Mouse (Mus musculus): ENCODE data around the gene Eif4e1b.
A peak's percentile ranks its signal among the peaks of the same experiment; 100 is the strongest.
"Not testable (repeated sequence)": the region's sequence is repeated elsewhere in the genome, so short reads cannot be mapped to it uniquely, and the experiment has no call there.

Eif4e1b gene

GRCm38 (mm10) chr13:54759496-54759895 is 24.3 kb upstream of the Eif4e1b start:
- DNase-seq (ENCODE audit: low spot score in 2 of 2), result no peak

GRCm38 (mm10) chr13:54760164-54760795 is 23.5 kb upstream of the Eif4e1b start:
- DNase-seq (ENCODE audit: low spot score in 2 of 2), result no peak

DNA sequence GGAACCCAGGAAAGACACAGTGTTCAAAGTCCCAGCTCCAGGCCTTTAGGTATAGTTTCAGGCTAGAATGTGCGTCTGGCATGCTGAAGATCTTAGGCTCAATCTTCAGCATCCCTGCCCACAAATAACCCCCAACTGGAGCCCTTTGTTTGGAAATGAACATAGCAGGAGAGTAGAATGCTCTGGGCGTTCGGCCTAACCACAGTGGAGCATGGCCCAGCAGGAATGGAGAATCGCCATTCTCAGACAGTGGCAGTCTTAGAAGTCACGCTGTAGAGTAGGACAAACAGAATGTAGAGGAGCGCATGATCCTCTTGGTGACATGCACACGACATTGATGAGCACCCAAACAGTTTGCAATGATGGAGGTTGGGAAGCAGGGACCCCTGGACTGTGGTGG is 22.9 kb upstream of the Eif4e1b start:
- no peak for DNase-seq (ENCODE audit: low spot score in 2 of 2)

- no peak for DNase-seq (ENCODE audit: low spot score in 2 of 2)
Measured at GRCm38 (mm10) chr13:54765281-54766191, 18.3 kb upstream of the Eif4e1b start.

- DNase-seq (ENCODE audit: low spot score in 2 of 2), result no peak
Measured at GRCm38 (mm10) chr13:54766192-54766768, 17.5 kb upstream of the Eif4e1b start, which contains the start of gene Sncb. Gene Sncb, minus strand, starts transcription at chr13:54766595.

GRCm38 (mm10) chr13:54767012-54767411 is 16.8 kb upstream of the Eif4e1b start:
- no peak for DNase-seq (ENCODE audit: low spot score in 2 of 2)

DNA sequence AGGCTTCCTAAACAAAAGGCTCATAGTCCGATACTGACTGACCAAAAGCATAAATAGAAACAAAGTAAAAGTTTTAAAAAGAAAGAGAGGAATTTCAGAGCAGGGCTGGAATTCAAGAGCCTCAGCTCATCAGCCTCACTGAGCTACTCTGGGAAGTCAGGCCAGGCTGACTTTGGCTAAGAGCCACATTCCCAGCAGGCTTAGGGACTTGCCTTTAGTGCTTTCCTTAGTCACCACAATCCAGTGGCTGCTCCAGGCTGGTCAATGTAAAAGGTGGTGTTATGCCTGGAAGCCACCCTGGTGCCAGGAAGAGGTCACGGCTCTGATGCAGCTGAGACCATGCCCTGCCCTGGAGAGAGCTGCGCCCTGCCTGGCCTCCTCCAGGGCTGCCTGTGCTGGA is 3.2 kb upstream of the Eif4e1b start:
- no peak for DNase-seq (ENCODE audit: low spot score in 2 of 2)

DNA sequence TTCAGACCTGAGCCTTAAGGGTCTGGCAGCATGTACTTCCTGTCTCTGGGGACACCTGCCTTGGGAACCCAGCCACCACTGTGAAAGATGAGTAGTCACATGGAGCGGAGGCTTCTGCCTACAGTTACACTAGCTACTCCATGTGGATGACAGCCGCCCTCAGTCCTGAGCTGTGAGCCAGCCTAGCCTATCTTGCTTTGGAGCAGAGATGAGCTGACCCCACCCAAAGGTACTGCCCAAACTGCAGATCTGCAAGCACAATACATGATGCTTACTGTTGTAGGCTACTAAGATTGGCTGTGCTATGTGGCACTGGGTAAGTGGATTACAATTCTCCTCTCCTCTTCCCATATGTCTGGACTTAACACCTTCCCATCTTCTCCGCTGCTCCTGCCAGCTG is 2.7 kb upstream of the Eif4e1b start:
- no peak for DNase-seq (ENCODE audit: low spot score in 2 of 2)

DNA sequence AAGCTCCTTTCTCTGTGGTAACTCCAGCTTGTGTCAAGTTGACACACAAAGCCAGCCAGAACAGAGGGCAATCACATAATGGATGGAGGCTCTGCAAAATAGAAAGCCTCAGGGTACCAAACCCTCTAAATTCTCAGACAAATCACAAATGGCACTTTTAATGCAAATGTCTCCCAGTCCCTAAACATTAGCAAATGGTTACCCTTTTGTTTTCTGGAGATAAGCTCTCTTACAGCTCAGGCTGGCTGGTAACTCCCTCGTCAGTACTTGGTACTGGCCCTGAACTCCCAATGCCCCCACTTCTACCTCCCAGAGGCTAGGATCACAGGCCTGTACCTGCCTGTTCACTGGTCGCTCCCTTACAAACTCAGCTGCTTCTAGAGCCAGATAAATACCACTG is 563 bp upstream of the Eif4e1b start:
- no peak for DNase-seq (ENCODE audit: low spot score in 2 of 2)

DNA sequence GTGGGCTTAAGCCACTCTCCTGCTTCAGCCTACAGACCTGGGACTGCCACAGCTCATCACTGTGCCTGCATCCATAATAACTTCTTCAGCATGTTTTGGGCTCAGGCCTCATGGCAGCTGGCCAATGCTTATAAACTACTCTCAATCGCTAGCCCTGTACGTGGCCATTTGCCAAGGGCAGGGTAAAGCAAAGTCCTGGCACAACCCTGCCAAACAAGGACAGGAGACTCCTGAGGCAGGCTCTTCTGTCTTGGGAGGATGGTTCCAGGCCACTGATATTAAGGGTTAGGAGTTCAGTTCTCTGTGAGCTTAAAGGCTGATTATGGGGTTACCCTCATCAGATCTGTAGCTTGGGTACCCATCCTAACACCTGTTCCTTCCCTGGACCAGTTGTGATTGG is 3.8 kb downstream of the Eif4e1b start:
- not testable (repeated sequence) for DNase-seq (ENCODE audit: low spot score in 2 of 2)

DNA sequence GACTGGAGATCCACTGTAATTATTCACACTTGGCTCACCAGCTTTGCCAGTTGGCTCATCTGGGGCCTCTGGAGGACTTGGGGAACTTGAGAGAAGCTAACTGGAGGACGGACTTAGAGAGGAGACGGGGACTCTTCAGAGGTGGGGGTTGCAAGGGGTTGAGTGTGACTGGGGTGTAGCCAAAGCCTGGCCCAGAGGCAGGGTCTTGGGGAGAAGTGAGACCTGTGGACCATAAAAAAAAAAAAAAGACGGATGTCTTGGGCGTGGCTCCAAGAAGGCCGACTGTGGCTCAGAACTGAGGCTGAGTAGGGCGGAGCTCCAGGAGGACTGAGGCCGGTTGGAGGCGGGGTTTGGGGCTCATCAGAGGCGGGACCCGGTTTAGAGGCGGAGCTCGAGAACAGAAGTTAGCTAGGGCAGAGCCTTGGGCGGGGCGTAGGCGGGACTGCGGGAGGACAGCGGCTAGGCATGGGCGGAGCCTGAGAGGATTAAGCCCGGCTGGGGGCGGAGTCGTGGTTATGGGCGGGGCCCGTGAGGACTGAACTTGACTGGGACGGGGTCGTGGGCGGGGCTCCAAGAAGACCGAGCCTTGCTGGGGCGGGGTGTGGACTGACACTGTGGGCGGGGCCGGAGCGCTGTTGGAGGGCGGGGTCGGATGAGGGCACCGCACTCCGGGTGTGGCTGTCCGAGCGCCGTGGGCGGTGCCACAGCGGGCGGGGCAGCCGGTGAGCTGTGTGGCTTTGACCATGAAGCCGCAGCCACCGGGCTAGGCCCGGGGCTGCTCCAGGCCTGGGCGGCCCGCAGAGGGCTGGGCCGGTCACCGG is 5.2 kb downstream of the Eif4e1b start, which contains the start of gene Tspan17:
TSS of gene Tspan17 (plus strand) at position 638 of the 821 bp plus-strand sequence.
- DNase-seq (ENCODE audit: low spot score in 2 of 2), result peak; percentile 95 to 96

GRCm38 (mm10) chr13:54789561-54790397 is 6.0 kb downstream of the Eif4e1b start:
- no peak for DNase-seq (ENCODE audit: low spot score in 2 of 2)

DNA sequence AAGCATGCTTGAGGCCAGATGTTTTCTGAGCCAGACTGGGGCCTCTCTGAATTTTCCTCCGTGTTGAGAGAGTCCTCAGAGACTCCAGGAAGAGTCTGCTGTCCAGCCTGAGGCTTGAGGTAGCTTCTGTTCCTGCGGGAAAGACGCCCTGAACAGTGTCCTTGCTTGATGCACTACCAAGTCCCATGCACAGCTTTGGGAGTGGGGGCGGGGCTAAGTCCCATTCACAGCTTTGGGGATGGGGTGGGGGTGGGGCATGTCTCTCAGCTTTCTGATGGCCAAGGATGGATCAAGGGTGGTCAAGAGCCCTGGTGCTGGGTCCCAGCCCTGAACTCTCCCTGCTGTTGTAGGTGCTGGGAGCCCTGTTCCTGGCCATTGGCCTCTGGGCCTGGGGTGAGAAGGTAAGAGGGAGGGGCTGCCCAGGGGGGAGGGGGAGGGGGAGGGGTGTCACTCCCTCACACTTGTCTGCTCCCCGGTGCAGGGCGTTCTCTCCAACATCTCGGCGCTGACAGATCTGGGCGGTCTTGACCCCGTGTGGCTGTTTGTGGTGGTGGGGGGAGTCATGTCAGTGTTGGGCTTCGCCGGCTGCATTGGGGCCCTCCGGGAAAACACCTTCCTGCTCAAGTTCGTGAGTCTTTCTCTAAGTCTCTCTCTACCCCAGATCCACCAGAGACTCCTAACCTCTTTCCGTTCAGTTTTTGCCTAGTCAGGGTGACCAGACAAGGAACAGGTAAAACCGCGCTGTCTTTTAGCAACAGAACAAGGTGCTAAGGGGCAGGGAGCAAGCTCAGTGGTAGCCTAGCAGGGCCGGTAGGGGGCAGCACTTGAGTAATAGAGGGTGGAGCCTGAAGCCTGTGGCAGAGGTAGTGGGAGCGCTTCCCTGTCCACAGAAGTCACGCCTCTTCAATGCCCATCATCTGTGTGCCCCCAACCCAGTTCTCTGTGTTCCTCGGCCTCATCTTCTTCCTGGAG is 8.7 kb downstream of the Eif4e1b start:
- no peak for DNase-seq (ENCODE audit: low spot score in 2 of 2)

DNA sequence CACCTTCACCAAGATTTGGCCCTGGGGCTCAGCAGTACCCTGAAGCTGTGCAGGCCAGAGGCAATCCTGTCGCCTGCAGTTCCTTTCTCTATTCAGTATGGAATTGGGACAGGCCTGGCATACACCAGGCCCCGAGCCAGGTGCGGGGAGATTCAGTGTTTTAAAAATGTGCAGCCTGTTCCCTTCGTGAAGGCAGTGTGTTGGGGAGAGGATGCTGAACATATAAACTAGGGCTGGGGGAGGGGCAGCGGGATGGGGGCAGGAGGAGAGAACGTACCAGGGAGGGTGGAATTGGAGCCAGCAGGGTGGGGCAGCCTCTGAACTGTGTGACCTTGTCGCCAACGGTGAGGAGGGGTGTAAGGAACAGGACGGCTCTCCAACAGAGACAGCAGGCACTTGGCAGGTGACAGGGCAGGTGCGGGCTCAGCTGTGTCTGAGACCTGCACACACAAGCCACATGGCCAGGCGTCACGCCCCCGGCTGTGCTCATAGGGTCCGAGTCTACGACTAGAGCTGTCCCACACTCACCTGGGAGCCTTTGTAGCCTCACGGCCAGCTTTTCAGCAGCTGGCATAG is 10.3 kb downstream of the Eif4e1b start:
- DNase-seq (ENCODE audit: low spot score in 2 of 2), result no peak

- DNase-seq (ENCODE audit: low spot score in 2 of 2), result no peak
Measured at GRCm38 (mm10) chr13:54794843-54795242, 11.0 kb downstream of the Eif4e1b start.

DNA sequence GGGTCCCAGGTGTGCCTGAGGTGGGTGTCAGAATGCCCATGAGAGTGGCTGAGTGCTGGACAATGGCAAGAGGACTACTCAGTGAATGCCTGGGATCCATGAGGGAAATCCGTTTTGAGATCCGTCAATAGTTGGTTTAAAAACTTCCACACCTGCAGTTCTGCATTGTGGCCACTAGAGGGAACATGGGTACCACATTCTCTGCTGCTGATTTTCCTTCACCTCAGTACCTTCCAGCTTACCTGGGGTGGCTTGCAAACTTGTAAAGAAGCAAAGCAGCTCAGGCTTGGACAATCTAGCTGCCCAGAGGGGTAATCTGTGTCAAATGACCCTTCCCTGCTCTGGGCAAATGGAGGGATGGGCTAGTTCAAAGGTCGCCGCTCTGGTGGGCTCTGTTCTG is 13.6 kb downstream of the Eif4e1b start:
- no peak for DNase-seq (ENCODE audit: low spot score in 2 of 2)

DNA sequence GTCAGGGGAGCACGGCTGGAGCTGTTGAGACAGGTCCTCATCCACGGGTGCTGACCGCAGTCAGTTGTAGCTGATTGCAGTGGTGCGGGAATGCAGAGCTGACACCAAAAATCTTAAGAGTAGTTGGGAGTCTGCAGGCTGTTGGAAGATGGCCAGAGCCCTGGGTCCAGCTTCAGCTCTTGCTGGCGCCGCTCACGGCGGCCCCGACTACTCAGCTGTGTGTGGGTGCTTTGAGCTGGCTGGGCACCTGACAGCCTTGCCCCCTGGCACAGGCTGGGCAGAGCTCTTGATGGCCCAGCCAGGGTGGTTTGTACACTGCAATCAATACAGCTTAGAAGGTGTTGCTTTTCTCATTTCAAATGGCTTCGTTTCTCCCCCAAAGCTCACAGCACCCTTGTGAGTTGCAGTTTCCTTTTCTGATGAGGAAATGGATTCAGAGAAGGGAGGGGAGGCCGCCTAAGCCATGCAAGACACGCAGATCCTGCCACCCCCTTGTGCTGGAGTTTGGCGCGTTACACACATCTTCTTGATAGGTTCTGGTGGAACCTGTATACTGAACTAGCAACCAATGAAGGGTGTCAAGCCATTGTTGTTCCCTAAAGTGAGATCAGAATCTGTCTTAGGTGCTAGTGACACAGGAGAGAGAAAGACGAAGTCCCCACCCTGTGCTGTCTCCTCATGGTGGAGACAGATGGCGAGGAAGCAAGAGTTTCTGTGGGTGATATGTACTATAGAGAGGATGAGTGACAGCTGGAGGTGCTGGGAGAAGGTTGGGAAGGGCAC is 14.3 kb downstream of the Eif4e1b start:
- DNase-seq (ENCODE audit: low spot score in 2 of 2), result no peak

- DNase-seq (ENCODE audit: low spot score in 2 of 2), result no peak
Measured at GRCm38 (mm10) chr13:54798740-54799139, 14.9 kb downstream of the Eif4e1b start.
